Mouse (Mus musculus): ENCODE results near the gene 1700086D15Rik. TPM values are rescaled to one million over a fixed set of nuclear protein-coding genes. Genes with fewer than 3 reads are reported as not detected.

1700086D15Rik gene
- polyA plus RNA-seq, 1 experiment from 2014 or later = not detected

DNA sequence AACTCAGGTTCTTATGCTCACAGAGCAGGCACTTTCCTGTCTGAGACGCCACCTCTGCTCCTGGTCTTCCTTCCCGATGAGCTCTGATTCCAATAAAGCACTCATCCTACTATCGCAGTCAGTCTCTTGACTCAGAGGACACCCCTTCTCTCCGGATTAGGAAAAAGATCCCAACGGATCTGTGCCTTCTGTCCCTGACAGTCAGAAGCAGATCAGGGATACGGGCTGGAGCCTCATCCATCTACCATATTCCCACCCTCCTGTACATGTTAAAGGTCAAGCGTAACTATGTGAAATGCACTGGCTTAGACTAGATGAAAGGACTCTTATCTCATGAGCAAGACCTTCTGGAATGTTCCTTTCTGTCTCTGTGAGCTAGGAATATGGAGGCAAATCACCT lies 11.2 kb downstream of the 1700086D15Rik start:
- Histone ChIP-seq H3K36me3 (ENCODE audit: control insufficient read depth, insufficient read depth) (no peaks in the 10 kb centered on the region), H3K27ac (ENCODE audit: low read length) (no peak overlapping the region), H3K4me3 (ENCODE audit: low read depth, low read length) (no peak overlapping the region), H3K27me3 (ENCODE audit: control insufficient read depth, insufficient read depth, low read depth, low read length) (no peaks in the 10 kb centered on the region), H3K9me3 (replicated peaks; ENCODE audit: control insufficient read depth, low read length) (no peaks in the 10 kb centered on the region), H3K4me1 (ENCODE audit: control insufficient read depth, low read depth, low read length) (no peaks in the 10 kb centered on the region), H3K9ac (ENCODE audit: low read depth, low read length) (no peak overlapping the region), H3K4me2 (ENCODE audit: low read depth, low read length) (no peak overlapping the region)
- no peak for ATAC-seq (ENCODE audit: low read depth)
- WGBS (ENCODE audit: insufficient replicate concordance) = 62% methylated on average over 7 of the region's 7 CpGs

DNA sequence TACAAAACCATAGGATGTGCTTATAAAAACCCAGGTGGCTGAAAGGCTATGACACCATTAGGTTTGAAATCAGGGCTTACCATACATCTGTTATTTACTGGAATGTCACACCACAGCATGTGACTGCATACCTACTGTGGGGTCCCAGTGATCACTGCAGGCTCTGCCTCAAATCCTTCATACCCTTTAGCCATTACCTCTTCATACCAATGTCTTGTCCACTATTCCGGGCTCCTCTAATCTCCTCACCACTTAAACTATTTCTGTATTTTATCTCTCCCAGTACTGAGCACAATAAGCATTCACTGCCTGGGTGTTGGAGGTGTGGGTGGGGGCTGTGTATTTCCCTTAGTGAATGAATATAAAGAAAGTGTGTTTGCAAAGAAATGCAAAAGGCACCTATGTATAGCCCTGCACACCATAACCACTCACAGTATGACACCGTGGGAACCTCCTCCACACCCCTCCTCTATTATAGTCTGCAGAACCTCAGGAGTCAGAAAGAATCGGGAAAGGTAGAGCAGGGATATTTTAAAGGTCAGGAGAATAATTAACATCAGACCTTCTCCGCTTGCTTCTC lies 16.8 kb downstream of the 1700086D15Rik start:
- Histone ChIP-seq H3K27me3 (ENCODE audit: control insufficient read depth, insufficient read depth, low read depth, low read length) (no peaks in the 10 kb centered on the region), H3K9ac (ENCODE audit: low read depth, low read length) (no peak overlapping the region), H3K27ac (ENCODE audit: low read length) (no peak overlapping the region), H3K4me2 (ENCODE audit: low read depth, low read length) (no peak overlapping the region), H3K4me1 (ENCODE audit: control insufficient read depth, low read depth, low read length) (no peaks in the 10 kb centered on the region), H3K9me3 (replicated peaks; ENCODE audit: control insufficient read depth, low read length) (no peaks in the 10 kb centered on the region), H3K36me3 (ENCODE audit: control insufficient read depth, insufficient read depth) (no peaks in the 10 kb centered on the region), H3K4me3 (ENCODE audit: low read depth, low read length) (no peak overlapping the region)
- no peak for ATAC-seq (ENCODE audit: low read depth)
- WGBS (ENCODE audit: insufficient replicate concordance) = 56% methylated on average over 4 of the region's 4 CpGs

- Histone ChIP-seq H3K4me3 (ENCODE audit: low read depth, low read length) (no peak overlapping the region), H3K4me1 (ENCODE audit: control insufficient read depth, low read depth, low read length) (no peaks in the 10 kb centered on the region; the same call in 1 of the 2 replicates), H3K27ac (ENCODE audit: low read length) (no peak overlapping the region), H3K9me3 (replicated peaks; ENCODE audit: control insufficient read depth, low read length) (no peaks in the 10 kb centered on the region), H3K27me3 (ENCODE audit: control insufficient read depth, insufficient read depth, low read depth, low read length) (no peaks in the 10 kb centered on the region), H3K4me2 (ENCODE audit: low read depth, low read length) (no peak overlapping the region), H3K9ac (ENCODE audit: low read depth, low read length) (no peak overlapping the region), H3K36me3 (ENCODE audit: control insufficient read depth, insufficient read depth) (no peaks in the 10 kb centered on the region)
- no peak for ATAC-seq (ENCODE audit: low read depth)
- WGBS (ENCODE audit: insufficient replicate concordance) = 48% methylated on average over 3 of the region's 3 CpGs
Measured at GRCm38 (mm10) chr11:65139030-65139429, 20.7 kb downstream of the 1700086D15Rik start.

DNA sequence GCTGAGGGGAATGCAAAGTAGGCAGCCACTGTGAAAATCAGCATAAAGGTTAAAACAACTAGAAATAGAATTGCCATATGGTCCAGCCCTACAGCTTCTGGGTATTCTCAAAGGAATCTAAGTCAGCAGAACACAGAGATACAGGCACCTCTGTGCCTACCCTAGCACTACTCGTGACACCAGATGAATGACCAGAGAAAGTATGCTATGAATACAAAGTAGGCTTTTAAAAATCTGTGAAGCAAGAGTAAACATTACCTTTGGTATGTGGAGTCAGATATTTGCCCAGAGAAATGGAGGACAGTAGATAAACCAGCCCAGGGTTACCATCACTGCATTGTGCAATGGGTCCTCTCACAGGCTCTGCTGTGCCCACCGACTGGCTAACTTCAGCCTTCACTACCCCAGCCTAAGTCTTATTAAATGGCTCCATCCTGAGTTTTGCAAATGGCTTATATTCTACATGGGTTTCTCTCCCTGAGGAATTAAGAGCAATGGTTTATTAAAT lies 22.5 kb downstream of the 1700086D15Rik start:
- Histone ChIP-seq H3K27me3 (ENCODE audit: control insufficient read depth, insufficient read depth, low read depth, low read length) (no peaks in the 10 kb centered on the region), H3K4me3 (ENCODE audit: low read depth, low read length) (no peak overlapping the region), H3K4me1 (ENCODE audit: control insufficient read depth, low read depth, low read length) (no peaks in the 10 kb centered on the region; the same call in 1 of the 2 replicates), H3K36me3 (ENCODE audit: control insufficient read depth, insufficient read depth) (no peaks in the 10 kb centered on the region), H3K4me2 (ENCODE audit: low read depth, low read length) (no peak overlapping the region), H3K9me3 (replicated peaks; ENCODE audit: control insufficient read depth, low read length) (no peaks in the 10 kb centered on the region), H3K27ac (ENCODE audit: low read length) (no peak overlapping the region; the same call in 1 of the 2 replicates), H3K9ac (ENCODE audit: low read depth, low read length) (no peak overlapping the region)
- peak; percentile 90 for ATAC-seq (ENCODE audit: low read depth)
- WGBS (ENCODE audit: insufficient replicate concordance) = 53% methylated on average over 2 of the region's 2 CpGs

GRCm38 (mm10) chr11:65135251-65135739 lies 24.4 kb downstream of the 1700086D15Rik start:
- WGBS (ENCODE audit: insufficient replicate concordance) = 58% methylated on average over 8 of the region's 8 CpGs
- Histone ChIP-seq H3K9me3 (replicated peaks; ENCODE audit: control insufficient read depth, low read length) (no peaks in the 10 kb centered on the region), H3K27me3 (ENCODE audit: control insufficient read depth, insufficient read depth, low read depth, low read length) (no peaks in the 10 kb centered on the region), H3K27ac (ENCODE audit: low read length) (no peak overlapping the region), H3K4me1 (ENCODE audit: control insufficient read depth, low read depth, low read length) (no peaks in the 10 kb centered on the region; the same call in 1 of the 2 replicates), H3K36me3 (ENCODE audit: control insufficient read depth, insufficient read depth) (no peaks in the 10 kb centered on the region), H3K9ac (ENCODE audit: low read depth, low read length) (no peak overlapping the region), H3K4me3 (ENCODE audit: low read depth, low read length) (no peak overlapping the region), H3K4me2 (ENCODE audit: low read depth, low read length) (no peak overlapping the region)
- ATAC-seq (ENCODE audit: low read depth) = no peak

GRCm38 (mm10) chr11:65133661-65134060 lies 26.0 kb downstream of the 1700086D15Rik start:
- no peaks in the 10 kb centered on the region for H3K27me3 ChIP-seq (ENCODE audit: control insufficient read depth, insufficient read depth, low read depth, low read length)
- H3K4me1 ChIP-seq (ENCODE audit: control insufficient read depth, low read depth, low read length) = no peaks in the 10 kb centered on the region; the same call in 1 of the 2 replicates
- 0 out of 2 replicates have a peak, but pooled peaks cover 2% of the 10 kb centered on the region for H3K9me3 ChIP-seq (replicated peaks; ENCODE audit: control insufficient read depth, low read length)
- WGBS (ENCODE audit: insufficient replicate concordance) = 60% methylated on average over 4 of the region's 4 CpGs
- no peak overlapping the region for H3K4me2 ChIP-seq (ENCODE audit: low read depth, low read length)
- H3K36me3 ChIP-seq (ENCODE audit: control insufficient read depth, insufficient read depth) = no peaks in the 10 kb centered on the region
- H3K9ac ChIP-seq (ENCODE audit: low read depth, low read length) = no peak overlapping the region
- H3K4me3 ChIP-seq (ENCODE audit: low read depth, low read length) = no peak overlapping the region
- ATAC-seq (ENCODE audit: low read depth) = no peak
- H3K27ac ChIP-seq (ENCODE audit: low read length) = no peak overlapping the region

DNA sequence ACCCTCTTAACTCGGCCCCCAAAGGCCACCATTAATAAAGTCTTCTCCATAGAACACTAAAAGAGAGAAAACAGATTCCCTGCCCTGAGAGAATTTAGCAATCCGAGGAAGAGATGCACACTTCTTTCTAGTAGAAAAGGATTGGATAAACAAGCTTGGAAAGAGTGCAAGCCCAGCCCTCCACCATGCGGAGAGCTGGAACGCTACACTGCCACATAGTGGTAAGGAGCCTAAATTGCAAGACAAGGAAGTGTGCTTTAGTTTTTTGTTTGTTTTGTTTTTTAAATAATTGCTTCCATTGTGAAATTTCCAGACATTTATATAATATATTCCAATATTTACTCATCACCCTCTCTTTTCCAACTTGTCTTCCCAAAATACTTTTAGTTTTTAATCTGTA lies 30.6 kb downstream of the 1700086D15Rik start:
- ATAC-seq (ENCODE audit: low read depth) = no peak
- Histone ChIP-seq H3K4me3 (ENCODE audit: low read depth, low read length) (no peak overlapping the region), H3K36me3 (ENCODE audit: control insufficient read depth, insufficient read depth) (no peaks in the 10 kb centered on the region), H3K4me2 (ENCODE audit: low read depth, low read length) (no peak overlapping the region), H3K9me3 (replicated peaks; ENCODE audit: control insufficient read depth, low read length) (0 out of 2 replicates have a peak, but pooled peaks cover 2% of the 10 kb centered on the region), H3K27ac (ENCODE audit: low read length) (no peak overlapping the region), H3K9ac (ENCODE audit: low read depth, low read length) (no peak overlapping the region), H3K27me3 (ENCODE audit: control insufficient read depth, insufficient read depth, low read depth, low read length) (no peaks in the 10 kb centered on the region), H3K4me1 (ENCODE audit: control insufficient read depth, low read depth, low read length) (no peaks in the 10 kb centered on the region)
- 66% methylated on average over 4 of the region's 4 CpGs for WGBS (ENCODE audit: insufficient replicate concordance)

DNA sequence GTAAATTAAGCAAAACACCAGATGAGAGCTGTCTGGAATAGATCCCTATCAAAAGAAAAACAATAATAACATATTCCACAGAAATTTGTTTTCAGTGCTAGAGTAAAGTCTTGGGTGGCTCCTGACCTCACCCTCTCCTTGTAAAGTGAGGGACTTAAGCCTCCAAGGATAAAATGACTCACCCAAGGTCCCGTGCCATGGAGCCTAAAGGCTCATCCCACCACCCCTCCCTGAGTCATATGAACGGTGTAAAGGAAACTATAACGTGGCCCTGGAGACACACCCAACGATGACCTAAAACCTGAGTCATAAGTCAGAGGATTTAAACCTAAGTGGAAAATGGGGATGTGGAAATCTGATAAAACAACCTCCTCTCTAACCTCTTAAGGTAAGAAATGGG lies 31.0 kb downstream of the 1700086D15Rik start:
- no peak overlapping the region for H3K4me3 ChIP-seq (ENCODE audit: low read depth, low read length)
- H3K36me3 ChIP-seq (ENCODE audit: control insufficient read depth, insufficient read depth) = no peaks in the 10 kb centered on the region
- H3K4me2 ChIP-seq (ENCODE audit: low read depth, low read length) = no peak overlapping the region
- no peak for ATAC-seq (ENCODE audit: low read depth)
- H3K27ac ChIP-seq (ENCODE audit: low read length) = no peak overlapping the region
- H3K27me3 ChIP-seq (ENCODE audit: control insufficient read depth, insufficient read depth, low read depth, low read length) = no peaks in the 10 kb centered on the region
- 66% methylated on average over 4 of the region's 4 CpGs for WGBS (ENCODE audit: insufficient replicate concordance)
- H3K4me1 ChIP-seq (ENCODE audit: control insufficient read depth, low read depth, low read length) = no peaks in the 10 kb centered on the region
- H3K9ac ChIP-seq (ENCODE audit: low read depth, low read length) = no peak overlapping the region
- 0 out of 2 replicates have a peak, but pooled peaks cover 2% of the 10 kb centered on the region for H3K9me3 ChIP-seq (replicated peaks; ENCODE audit: control insufficient read depth, low read length)

DNA sequence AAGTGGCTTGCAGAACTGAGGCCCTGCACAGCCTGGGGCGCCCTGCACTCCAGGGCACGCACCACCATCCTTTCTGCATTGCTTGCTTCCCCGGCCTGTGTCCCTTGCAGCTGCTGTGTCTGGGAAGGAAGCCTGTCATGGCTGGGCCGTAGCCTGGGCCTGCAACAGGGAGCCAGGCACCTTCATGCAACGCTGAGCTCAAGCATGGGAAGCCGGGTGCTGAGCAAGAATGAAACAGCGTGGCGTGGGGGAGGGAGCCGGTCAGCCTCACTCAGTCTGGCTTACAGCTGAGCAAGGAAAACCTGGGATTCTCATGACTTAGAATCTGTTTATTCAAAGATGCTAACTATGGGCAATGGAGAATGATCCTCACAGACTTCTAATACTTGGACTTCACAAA lies 33.1 kb downstream of the 1700086D15Rik start:
- Histone ChIP-seq H3K27me3 (ENCODE audit: control insufficient read depth, insufficient read depth, low read depth, low read length) (no peaks in the 10 kb centered on the region), H3K9ac (ENCODE audit: low read depth, low read length) (no peak overlapping the region), H3K4me1 (ENCODE audit: control insufficient read depth, low read depth, low read length) (no peaks in the 10 kb centered on the region), H3K4me2 (ENCODE audit: low read depth, low read length) (no peak overlapping the region), H3K27ac (ENCODE audit: low read length) (no peak overlapping the region), H3K9me3 (replicated peaks; ENCODE audit: control insufficient read depth, low read length) (0 out of 2 replicates have a peak, but pooled peaks cover 2% of the 10 kb centered on the region), H3K36me3 (ENCODE audit: control insufficient read depth, insufficient read depth) (no peaks in the 10 kb centered on the region), H3K4me3 (ENCODE audit: low read depth, low read length) (no peak overlapping the region)
- ATAC-seq (ENCODE audit: low read depth) = no peak
- 67% methylated on average over 9 of the region's 9 CpGs for WGBS (ENCODE audit: insufficient replicate concordance)

All from liver, embryonic 16.5 days (tissue).